Mouse (Mus musculus) myocyte (in vitro differentiated cells): Measurements from ENCODE around the gene Agap1.

Experiments used
- CEBPB ChIP-seq: IDR thresholded peaks from 2 replicates; pipeline ENCODE4 v1.6.1; 2011; ENCODE audit warnings: mild to moderate bottlenecking, moderate library complexity; ENCODE audit not compliant: poor library complexity, insufficient read depth, severe bottlenecking
- E2F4 ChIP-seq: IDR thresholded peaks from one replicate; pipeline ENCODE4 v1.6.1; 2011; ENCODE audit warnings: mild to moderate bottlenecking, control low read depth, moderate library complexity; ENCODE audit not compliant: insufficient read depth
- MAX ChIP-seq: IDR thresholded peaks from one replicate; pipeline ENCODE4 v1.6.1; 2011; ENCODE audit warnings: low read depth, mild to moderate bottlenecking, control low read depth
- MYOD1 ChIP-seq, 3 experiments: IDR thresholded peaks; one replicate each; pipeline ENCODE4 v1.6.1; 2011; ENCODE audit warnings: control low read depth in 2 of 3, low read depth in 2 of 3, mild to moderate bottlenecking in 2 of 3, moderate library complexity in 1 of 3; ENCODE audit not compliant: insufficient read length in 2 of 3, control insufficient read depth in 1 of 3
- MYOG ChIP-seq, 3 experiments: IDR thresholded peaks; one replicate each; pipeline ENCODE4 v1.6.1; 2011; ENCODE audit warnings: control low read depth in 2 of 3, low read depth in 2 of 3, mild to moderate bottlenecking in 2 of 3; ENCODE audit not compliant: insufficient read length in 2 of 3, control insufficient read depth in 1 of 3, insufficient read depth in 1 of 3
- POLR2A ChIP-seq: IDR thresholded peaks from one replicate; pipeline ENCODE4 v1.6.1; 2011; ENCODE audit warnings: low read depth, mild to moderate bottlenecking, control low read depth, moderate library complexity; ENCODE audit not compliant: insufficient read length
- POLR2AphosphoS2 ChIP-seq: IDR thresholded peaks from one replicate; pipeline ENCODE4 v1.6.1; 2011; ENCODE audit warnings: low read depth, control low read depth; ENCODE audit not compliant: insufficient read length
- REST ChIP-seq: IDR thresholded peaks from one replicate; pipeline ENCODE4 v1.6.1; 2011; ENCODE audit warnings: mild to moderate bottlenecking, control low read depth, moderate library complexity; ENCODE audit not compliant: insufficient read depth, insufficient read length
- SRF ChIP-seq: IDR thresholded peaks from one replicate; pipeline ENCODE4 v1.6.1; 2011; ENCODE audit warnings: low read depth; ENCODE audit not compliant: control insufficient read depth, insufficient read length
- TCF12 ChIP-seq: IDR thresholded peaks from one replicate; pipeline ENCODE4 v1.6.1; 2011; ENCODE audit warnings: mild to moderate bottlenecking, control low read depth; ENCODE audit not compliant: poor library complexity, insufficient read depth, severe bottlenecking
- TCF3 ChIP-seq: IDR thresholded peaks from one replicate; pipeline ENCODE4 v1.6.1; 2011; ENCODE audit warnings: low read depth, control low read depth; ENCODE audit not compliant: insufficient read length
- USF1 ChIP-seq: IDR thresholded peaks from one replicate; pipeline ENCODE4 v1.6.1; 2011; ENCODE audit warnings: low read depth, mild to moderate bottlenecking, control low read depth, moderate library complexity

GRCm38 (mm10) chr1:89656643-89657321 is 202.2 kb downstream of the Agap1 start:
- TF ChIP-seq POLR2A (no peak), SRF (no peak), MAX (no peak), CEBPB (no peak), TCF12 (no peak), E2F4 (no peak), USF1 (no peak), POLR2AphosphoS2 (no peak), MYOG (IDR thresholded peaks at IDR 0.05; ENCODE audit: control insufficient read depth in 1 of 3, insufficient read depth in 1 of 3, insufficient read length in 2 of 3, low read depth in 2 of 3) (peak in 1 of 3 experiments; percentile 16), MYOD1 (IDR thresholded peaks at IDR 0.05; ENCODE audit: control insufficient read depth in 1 of 3, insufficient read length in 2 of 3, low read depth in 2 of 3) (no peak), REST (no peak), TCF3 (no peak)
